Mouse (Mus musculus): ENCODE results near the gene Cacna2d4. TPM values are rescaled to one million over a fixed set of nuclear protein-coding genes. Genes with fewer than 3 reads are reported as not detected.

Gene Cacna2d4
- total and polyA plus RNA-seq, 2 experiments: 0.28 TPM; not detected in 1

DNA sequence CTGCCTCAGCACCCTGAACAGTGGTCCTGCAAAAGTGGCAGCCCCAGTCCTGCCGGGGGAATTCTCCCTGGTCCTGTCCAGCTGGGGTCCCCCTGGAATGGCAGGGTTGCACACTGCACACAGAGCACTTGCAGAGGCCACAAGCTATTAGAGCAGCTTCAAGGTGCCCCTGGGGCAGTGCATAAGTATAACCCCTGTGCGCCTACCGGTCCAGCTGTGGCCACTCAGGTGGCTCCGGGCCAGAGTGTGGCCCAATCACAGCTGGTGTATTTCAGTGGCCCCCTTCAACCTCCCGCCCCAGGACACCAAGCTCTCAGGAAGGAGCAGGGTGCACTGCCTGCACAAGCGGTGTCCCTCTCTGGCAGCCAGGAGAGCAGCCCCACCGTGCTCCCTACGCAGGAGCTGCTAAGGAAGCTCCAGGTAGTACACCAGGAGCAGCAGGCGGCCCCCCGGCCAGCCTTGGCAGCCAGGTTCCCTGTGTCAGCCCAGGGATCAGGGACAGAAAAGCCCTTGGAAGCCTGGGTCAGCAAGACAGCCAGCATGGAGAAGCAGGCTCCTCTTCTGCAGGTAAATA, 21.2 kb upstream of the Cacna2d4 start:
- Histone ChIP-seq H3K27me3 (ENCODE audit: control insufficient read depth, insufficient read depth, low read length) (no peaks in the 10 kb centered on the region), H3K9ac (ENCODE audit: low read depth, low read length) (no peak overlapping the region), H3K79me2 (ENCODE audit: control insufficient read depth, insufficient read depth, low read length) (no peaks in the 10 kb centered on the region), H3K36me3 (ENCODE audit: control insufficient read depth, insufficient read depth, low read length) (peaks cover 11% of the 10 kb centered on the region), H3K4me1 (ENCODE audit: control insufficient read depth, insufficient read depth, low read length) (no peaks in the 10 kb centered on the region), H3K27ac (replicated peaks; ENCODE audit: insufficient read depth, low read depth, low read length) (no peak overlapping the region), H3K4me3 (ENCODE audit: insufficient read depth, low read depth, low read length) (no peak overlapping the region)
- no peak for DNase-seq (ENCODE audit: extremely low read depth, low read depth, low spot score)
- no peak for TF ChIP-seq CTCF (IDR thresholded peaks at IDR 0.05; ENCODE audit: low read depth, low read length)
- no peak for TF ChIP-seq POLR2A (IDR thresholded peaks at IDR 0.05; ENCODE audit: extremely low read depth, insufficient read depth, low read length)
- WGBS: 94% methylated on average over 10 of the region's 10 CpGs

DNA sequence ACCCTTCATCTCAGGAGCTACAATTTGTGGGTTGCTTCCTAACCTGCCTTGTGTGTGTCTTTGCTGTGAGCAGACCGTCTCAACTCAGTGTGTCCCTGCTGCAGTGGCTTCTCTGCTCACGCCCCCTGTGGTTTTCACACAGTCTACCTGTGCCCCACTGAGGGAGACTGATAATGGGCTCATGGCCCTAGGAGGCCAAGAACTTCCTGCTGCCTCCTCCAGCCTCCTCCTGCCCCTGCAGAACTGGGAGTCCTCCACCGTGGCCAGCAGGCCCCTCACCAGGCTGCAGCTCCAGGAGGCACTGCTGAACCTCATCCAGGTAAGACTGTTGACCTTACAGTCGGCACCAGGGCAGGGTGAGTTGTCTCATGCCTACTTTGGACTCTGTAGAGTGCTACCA, 18.7 kb upstream of the Cacna2d4 start:
- TF ChIP-seq CTCF (IDR thresholded peaks at IDR 0.05; ENCODE audit: low read depth, low read length) (no peak), POLR2A (IDR thresholded peaks at IDR 0.05; ENCODE audit: extremely low read depth, insufficient read depth, low read length) (no peak)
- no peak overlapping the region for H3K4me3 ChIP-seq (ENCODE audit: insufficient read depth, low read depth, low read length)
- DNase-seq (ENCODE audit: extremely low read depth, low read depth, low spot score): no peak
- 64% methylated on average over 4 of the region's 4 CpGs for WGBS
- no peaks in the 10 kb centered on the region for H3K79me2 ChIP-seq (ENCODE audit: control insufficient read depth, insufficient read depth, low read length)
- H3K9ac ChIP-seq (ENCODE audit: low read depth, low read length): no peak overlapping the region
- H3K27ac ChIP-seq (replicated peaks; ENCODE audit: insufficient read depth, low read depth, low read length): no peak overlapping the region
- no peaks in the 10 kb centered on the region for H3K4me1 ChIP-seq (ENCODE audit: control insufficient read depth, insufficient read depth, low read length)
- peaks cover 11% of the 10 kb centered on the region for H3K36me3 ChIP-seq (ENCODE audit: control insufficient read depth, insufficient read depth, low read length)
- H3K27me3 ChIP-seq (ENCODE audit: control insufficient read depth, insufficient read depth, low read length): no peaks in the 10 kb centered on the region

DNA sequence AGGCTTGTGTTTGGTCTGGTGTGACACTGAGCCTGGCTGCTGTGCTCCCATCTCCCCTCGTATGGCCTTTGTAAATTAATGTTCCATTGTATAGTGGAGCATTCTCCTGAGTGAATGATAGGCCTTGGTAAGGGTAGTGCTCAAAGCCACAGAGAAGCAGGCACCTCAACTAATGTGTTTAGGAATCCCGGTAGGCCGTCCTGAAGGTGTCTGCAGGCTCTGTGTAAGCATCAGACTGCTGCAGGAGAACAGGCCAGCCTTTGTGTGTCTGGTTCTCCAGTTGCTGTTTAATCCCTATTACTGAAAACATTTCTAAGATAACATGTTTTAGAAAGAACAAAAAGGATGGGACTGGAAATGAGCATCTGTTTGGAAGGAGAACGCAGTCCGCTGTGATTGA, 17.7 kb upstream of the Cacna2d4 start:
- WGBS: 94% methylated on average over 5 of the region's 5 CpGs

DNA sequence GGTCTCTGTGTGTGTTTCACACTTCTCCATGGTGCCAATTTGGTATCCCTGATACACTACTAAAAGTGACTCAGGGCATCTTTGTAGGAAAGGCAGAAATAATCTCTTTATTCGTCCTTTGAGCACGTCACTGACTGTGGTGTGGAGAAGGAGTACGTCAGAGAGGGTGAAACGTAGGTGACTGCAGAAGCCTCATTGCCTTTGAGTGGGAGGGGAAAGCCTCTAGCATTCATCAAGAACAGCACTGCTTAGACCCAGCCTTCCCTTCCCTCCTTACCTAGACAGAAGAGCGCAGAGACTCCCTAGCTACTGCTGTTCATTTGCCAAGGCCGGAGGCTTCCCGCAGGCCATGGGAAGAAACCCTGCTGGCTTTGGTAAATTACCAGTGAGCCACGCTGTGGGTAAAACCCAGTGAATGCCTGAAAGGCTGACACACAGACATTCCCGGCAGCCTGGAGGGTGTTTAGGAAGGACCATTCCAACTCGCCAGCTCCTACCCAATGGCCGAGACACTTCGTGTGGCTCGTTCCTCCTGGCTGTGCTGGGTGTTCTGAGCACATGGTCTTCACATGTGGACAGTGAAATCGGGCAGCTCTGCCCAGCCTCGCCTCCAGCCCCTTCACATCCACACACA, 17.0 kb upstream of the Cacna2d4 start:
- H3K36me3 ChIP-seq (ENCODE audit: control insufficient read depth, insufficient read depth, low read length): peaks cover 5% of the 10 kb centered on the region; the same call in 1 of the 2 replicates
- no peaks in the 10 kb centered on the region for H3K27me3 ChIP-seq (ENCODE audit: control insufficient read depth, insufficient read depth, low read length)
- no peak overlapping the region for H3K9ac ChIP-seq (ENCODE audit: low read depth, low read length)
- H3K27ac ChIP-seq (replicated peaks; ENCODE audit: insufficient read depth, low read depth, low read length): no peak overlapping the region
- H3K4me3 ChIP-seq (ENCODE audit: insufficient read depth, low read depth, low read length): no peak overlapping the region
- H3K79me2 ChIP-seq (ENCODE audit: control insufficient read depth, insufficient read depth, low read length): no peaks in the 10 kb centered on the region
- TF ChIP-seq POLR2A (IDR thresholded peaks at IDR 0.05; ENCODE audit: extremely low read depth, insufficient read depth, low read length) (no peak), CTCF (IDR thresholded peaks at IDR 0.05; ENCODE audit: low read depth, low read length) (no peak)
- DNase-seq (ENCODE audit: extremely low read depth, low read depth, low spot score): no peak
- 91% methylated on average over 15 of the region's 15 CpGs for WGBS
- H3K4me1 ChIP-seq (ENCODE audit: control insufficient read depth, insufficient read depth, low read length): no peaks in the 10 kb centered on the region

More for the DNA sequence above, 17.7 kb upstream of the Cacna2d4 start:
- DNase-seq (ENCODE audit: extremely low read depth, low read depth, low spot score): no peak
- no peak overlapping the region for H3K9ac ChIP-seq (ENCODE audit: low read depth, low read length)
- H3K27me3 ChIP-seq (ENCODE audit: control insufficient read depth, insufficient read depth, low read length): no peaks in the 10 kb centered on the region
- peaks cover 8% of the 10 kb centered on the region for H3K36me3 ChIP-seq (ENCODE audit: control insufficient read depth, insufficient read depth, low read length)
- H3K4me3 ChIP-seq (ENCODE audit: insufficient read depth, low read depth, low read length): no peak overlapping the region
- TF ChIP-seq CTCF (IDR thresholded peaks at IDR 0.05; ENCODE audit: low read depth, low read length) (no peak), POLR2A (IDR thresholded peaks at IDR 0.05; ENCODE audit: extremely low read depth, insufficient read depth, low read length) (no peak)
- no peaks in the 10 kb centered on the region for H3K79me2 ChIP-seq (ENCODE audit: control insufficient read depth, insufficient read depth, low read length)
- H3K4me1 ChIP-seq (ENCODE audit: control insufficient read depth, insufficient read depth, low read length): no peaks in the 10 kb centered on the region
- no peak overlapping the region for H3K27ac ChIP-seq (replicated peaks; ENCODE audit: insufficient read depth, low read depth, low read length)

DNA sequence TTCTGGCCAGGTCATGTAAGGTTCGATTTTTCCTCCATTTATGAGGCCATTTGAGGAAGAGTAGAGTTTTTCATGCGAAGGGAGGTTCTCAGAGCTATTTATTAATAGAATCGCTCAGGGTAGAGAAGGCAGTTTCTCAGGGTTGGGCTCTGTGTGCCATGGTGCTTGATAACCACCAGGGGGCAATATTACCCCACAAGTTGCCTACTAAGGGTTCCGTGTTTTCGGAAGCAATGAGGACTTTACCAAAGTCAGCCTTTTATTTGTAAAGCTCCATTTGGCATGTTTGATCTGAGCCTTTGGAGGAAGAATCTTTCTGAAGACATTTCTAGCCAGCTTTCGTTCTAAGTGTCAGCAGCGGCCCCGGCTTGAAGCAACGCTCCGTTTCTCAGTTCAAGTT, 16.0 kb upstream of the Cacna2d4 start:
- WGBS: 48% methylated on average over 10 of the region's 10 CpGs
- TF ChIP-seq POLR2A (IDR thresholded peaks at IDR 0.05; ENCODE audit: extremely low read depth, insufficient read depth, low read length) (no peak), CTCF (IDR thresholded peaks at IDR 0.05; ENCODE audit: low read depth, low read length) (peak; percentile 65; the same call in 1 of the 2 replicates)
- H3K4me3 ChIP-seq (ENCODE audit: insufficient read depth, low read depth, low read length): no peak overlapping the region
- no peaks in the 10 kb centered on the region for H3K79me2 ChIP-seq (ENCODE audit: control insufficient read depth, insufficient read depth, low read length)
- H3K27me3 ChIP-seq (ENCODE audit: control insufficient read depth, insufficient read depth, low read length): no peaks in the 10 kb centered on the region
- no peaks in the 10 kb centered on the region for H3K36me3 ChIP-seq (ENCODE audit: control insufficient read depth, insufficient read depth, low read length)
- H3K4me1 ChIP-seq (ENCODE audit: control insufficient read depth, insufficient read depth, low read length): no peaks in the 10 kb centered on the region
- DNase-seq (ENCODE audit: extremely low read depth, low read depth, low spot score): peak; percentile 42
- no peak overlapping the region for H3K27ac ChIP-seq (replicated peaks; ENCODE audit: insufficient read depth, low read depth, low read length)
- H3K9ac ChIP-seq (ENCODE audit: low read depth, low read length): no peak overlapping the region

Measured in liver, adult 2 months (tissue).